Mouse (Mus musculus): ENCODE results near the gene Slamf8. TPM values are rescaled to one million over a fixed set of nuclear protein-coding genes. Genes with fewer than 3 reads are reported as not detected.

Slamf8 gene
- total and polyA plus RNA-seq, 2 experiments from 2014 or later, result 0.08 TPM; not detected in 1

DNA sequence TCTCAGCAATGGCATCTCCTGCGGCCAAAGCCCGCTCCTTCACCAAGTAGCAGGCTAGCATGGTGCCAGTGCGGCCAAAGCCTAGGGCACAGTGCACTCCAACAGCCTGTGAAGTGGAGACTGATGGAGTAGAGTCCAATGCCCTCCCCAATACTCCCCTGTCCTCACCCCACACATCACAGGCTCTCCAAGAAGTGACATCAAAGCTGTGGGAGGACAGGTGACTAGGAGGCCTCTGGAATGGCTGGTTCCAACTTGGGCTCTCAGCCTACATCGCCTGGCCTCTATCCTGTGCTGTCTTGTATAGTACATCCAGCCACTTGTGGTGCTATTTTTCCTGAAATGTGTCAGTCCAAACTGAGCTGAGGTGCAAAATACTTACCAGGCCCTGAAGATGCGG is 41.4 kb upstream of the Slamf8 start:
- DNase-seq (no peak), ATAC-seq (no peak)
- Histone ChIP-seq H3K9me3 (ENCODE audit: low read length) (no peaks in the 10 kb centered on the region), H3K27ac (ENCODE audit: low read depth, low read length) (no peak overlapping the region), H3K36me3 (ENCODE audit: insufficient read depth) (no peaks in the 10 kb centered on the region), H3K4me3 (ENCODE audit: low read depth, low read length) (no peak overlapping the region), H3K4me1 (ENCODE audit: insufficient read depth) (no peaks in the 10 kb centered on the region), H3K9ac (no peak overlapping the region), H3K4me2 (ENCODE audit: low read depth) (no peak overlapping the region), H3K27me3 (ENCODE audit: insufficient read depth, low read length) (no peaks in the 10 kb centered on the region)
- no peak for TF ChIP-seq CTCF (IDR thresholded peaks at IDR 0.05; ENCODE audit: low read depth)
- WGBS, result 87% methylated on average over 5 of the region's 5 CpGs

DNA sequence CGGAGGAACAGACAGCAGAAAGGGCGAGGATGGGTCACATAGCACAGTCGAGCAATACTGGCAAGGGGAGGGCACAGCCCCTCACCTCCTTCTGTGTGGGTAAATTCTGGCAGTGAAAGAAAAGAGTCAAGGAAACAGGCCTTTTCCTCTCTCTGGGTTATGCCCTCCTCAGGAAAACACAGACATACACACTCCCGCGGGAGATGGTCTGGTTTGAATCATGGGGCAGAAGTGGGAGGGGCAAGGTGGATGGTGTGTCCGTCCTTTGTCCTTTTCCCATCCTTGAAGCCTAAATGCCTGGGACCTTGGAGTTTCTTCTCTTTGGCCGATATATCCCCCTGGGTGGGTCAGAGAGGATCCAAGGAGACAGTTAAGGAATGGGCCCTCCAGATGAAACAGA is 39.5 kb upstream of the Slamf8 start:
- no peaks in the 10 kb centered on the region for H3K9me3 ChIP-seq (ENCODE audit: low read length)
- H3K9ac ChIP-seq, result no peak overlapping the region
- H3K27ac ChIP-seq (ENCODE audit: low read depth, low read length), result no peak overlapping the region
- DNase-seq (no peak), ATAC-seq (no peak)
- H3K27me3 ChIP-seq (ENCODE audit: insufficient read depth, low read length), result no peaks in the 10 kb centered on the region
- no peak overlapping the region for H3K4me3 ChIP-seq (ENCODE audit: low read depth, low read length)
- no peak for TF ChIP-seq CTCF (IDR thresholded peaks at IDR 0.05; ENCODE audit: low read depth)
- 80% methylated on average over 7 of the region's 7 CpGs for WGBS
- H3K36me3 ChIP-seq (ENCODE audit: insufficient read depth), result no peaks in the 10 kb centered on the region
- no peaks in the 10 kb centered on the region for H3K4me1 ChIP-seq (ENCODE audit: insufficient read depth)
- H3K4me2 ChIP-seq (ENCODE audit: low read depth), result no peak overlapping the region

DNA sequence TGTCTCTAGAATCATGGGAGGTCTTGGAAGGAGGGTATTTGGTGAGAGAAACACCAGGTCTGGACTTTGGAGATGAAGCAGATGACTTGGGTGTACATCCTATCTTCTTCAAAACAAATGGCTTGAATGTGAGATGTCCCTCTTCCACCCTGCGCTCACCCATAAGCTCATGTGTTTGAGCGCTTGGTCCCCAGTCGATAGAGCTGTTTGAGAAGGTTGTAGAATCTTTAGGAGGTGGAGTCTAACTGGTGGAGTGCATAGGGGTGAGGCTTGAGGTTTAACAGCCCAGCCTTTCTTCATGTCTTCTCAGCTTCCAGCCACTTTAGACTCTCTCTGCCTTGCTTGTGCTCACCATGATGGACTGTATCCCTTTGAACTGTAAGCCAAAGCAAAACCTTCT is 35.9 kb upstream of the Slamf8 start:
- no peak overlapping the region for H3K27ac ChIP-seq (ENCODE audit: low read depth, low read length)
- H3K9ac ChIP-seq, result no peak overlapping the region
- no peak for ATAC-seq
- no peak for DNase-seq
- H3K4me2 ChIP-seq (ENCODE audit: low read depth), result no peak overlapping the region
- no peak overlapping the region for H3K4me3 ChIP-seq (ENCODE audit: low read depth, low read length)
- no peaks in the 10 kb centered on the region for H3K9me3 ChIP-seq (ENCODE audit: low read length)
- WGBS, result 96% methylated on average over 3 of the region's 3 CpGs
- H3K4me1 ChIP-seq (ENCODE audit: insufficient read depth), result no peaks in the 10 kb centered on the region
- H3K27me3 ChIP-seq (ENCODE audit: insufficient read depth, low read length), result no peaks in the 10 kb centered on the region
- no peak for TF ChIP-seq CTCF (IDR thresholded peaks at IDR 0.05; ENCODE audit: low read depth)
- H3K36me3 ChIP-seq (ENCODE audit: insufficient read depth), result no peaks in the 10 kb centered on the region

DNA sequence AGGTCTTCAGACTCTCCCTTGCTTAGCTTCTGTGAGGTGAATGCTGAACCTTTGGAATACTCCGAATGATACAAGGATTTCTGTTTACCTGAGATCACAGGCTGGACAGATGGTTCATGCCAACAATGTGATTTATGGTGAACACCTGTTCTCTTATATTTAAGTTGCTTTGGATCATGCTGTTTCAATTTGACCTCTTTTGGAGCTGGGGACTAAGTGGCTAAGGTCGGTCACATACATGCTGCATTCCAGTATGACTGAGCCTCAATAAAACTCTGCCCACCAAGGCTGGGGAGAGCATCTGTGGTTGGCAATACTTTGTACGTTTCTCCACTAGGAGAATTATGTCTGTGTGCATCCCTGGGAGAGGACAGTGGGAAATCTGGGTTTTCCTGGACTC is 33.7 kb upstream of the Slamf8 start:
- no peak overlapping the region for H3K27ac ChIP-seq (ENCODE audit: low read depth, low read length)
- DNase-seq (no peak), ATAC-seq (no peak)
- H3K4me1 ChIP-seq (ENCODE audit: insufficient read depth), result no peaks in the 10 kb centered on the region
- TF ChIP-seq CTCF (IDR thresholded peaks at IDR 0.05; ENCODE audit: low read depth), result no peak
- no peaks in the 10 kb centered on the region for H3K36me3 ChIP-seq (ENCODE audit: insufficient read depth)
- H3K4me2 ChIP-seq (ENCODE audit: low read depth), result no peak overlapping the region
- no peak overlapping the region for H3K4me3 ChIP-seq (ENCODE audit: low read depth, low read length)
- H3K9me3 ChIP-seq (ENCODE audit: low read length), result no peaks in the 10 kb centered on the region
- no peak overlapping the region for H3K9ac ChIP-seq
- 84% methylated on average over 3 of the region's 3 CpGs for WGBS
- no peaks in the 10 kb centered on the region for H3K27me3 ChIP-seq (ENCODE audit: insufficient read depth, low read length)

DNA sequence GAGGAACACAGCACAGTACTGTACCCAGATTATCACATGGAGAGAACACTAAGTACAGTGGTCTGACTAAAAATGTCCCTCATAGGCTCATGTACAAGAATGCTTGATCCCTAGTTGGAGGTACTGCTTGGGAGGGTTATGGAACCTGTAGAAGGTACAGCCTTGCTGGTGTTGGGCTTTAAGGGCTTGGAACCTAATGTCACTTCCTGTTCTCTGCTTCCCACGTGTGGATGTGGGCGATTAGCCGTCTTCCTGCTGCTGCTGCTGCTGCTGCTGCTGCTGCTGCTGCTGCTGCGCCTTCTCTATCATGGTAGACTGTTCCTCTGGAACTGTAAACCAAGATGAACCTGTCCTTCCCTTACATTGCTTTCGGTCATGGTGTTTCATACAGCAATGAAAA is 33.2 kb upstream of the Slamf8 start:
- H3K27ac ChIP-seq (ENCODE audit: low read depth, low read length), result no peak overlapping the region
- DNase-seq, result no peak
- no peak overlapping the region for H3K9ac ChIP-seq
- no peaks in the 10 kb centered on the region for H3K4me1 ChIP-seq (ENCODE audit: insufficient read depth)
- H3K4me3 ChIP-seq (ENCODE audit: low read depth, low read length), result no peak overlapping the region
- WGBS, result 84% methylated on average over 5 of the region's 5 CpGs
- no peaks in the 10 kb centered on the region for H3K36me3 ChIP-seq (ENCODE audit: insufficient read depth)
- no peaks in the 10 kb centered on the region for H3K27me3 ChIP-seq (ENCODE audit: insufficient read depth, low read length)
- TF ChIP-seq CTCF (IDR thresholded peaks at IDR 0.05; ENCODE audit: low read depth), result no peak
- no peak for ATAC-seq
- H3K9me3 ChIP-seq (ENCODE audit: low read length), result no peaks in the 10 kb centered on the region
- no peak overlapping the region for H3K4me2 ChIP-seq (ENCODE audit: low read depth)

DNA sequence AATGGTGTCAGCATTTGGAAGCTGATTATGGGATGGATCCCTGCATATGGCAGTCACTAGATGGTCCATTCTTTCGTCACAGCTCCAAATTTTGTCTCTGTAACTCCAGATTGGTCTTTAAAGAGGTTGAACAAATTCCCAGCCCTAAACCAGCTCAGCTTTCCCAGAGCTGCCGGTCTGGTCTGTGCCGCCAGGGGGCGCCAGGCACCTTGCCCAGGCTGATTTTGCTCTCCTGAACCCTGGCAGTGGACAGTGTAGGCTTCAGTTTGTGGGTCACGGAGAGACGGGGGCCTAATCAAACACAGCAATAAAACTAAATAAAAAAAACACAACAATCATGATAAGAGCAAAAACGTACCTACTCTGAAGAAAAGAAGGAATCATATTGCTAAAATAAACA is 28.9 kb upstream of the Slamf8 start:
- no peak overlapping the region for H3K4me3 ChIP-seq (ENCODE audit: low read depth, low read length)
- no peak for ATAC-seq

DNA sequence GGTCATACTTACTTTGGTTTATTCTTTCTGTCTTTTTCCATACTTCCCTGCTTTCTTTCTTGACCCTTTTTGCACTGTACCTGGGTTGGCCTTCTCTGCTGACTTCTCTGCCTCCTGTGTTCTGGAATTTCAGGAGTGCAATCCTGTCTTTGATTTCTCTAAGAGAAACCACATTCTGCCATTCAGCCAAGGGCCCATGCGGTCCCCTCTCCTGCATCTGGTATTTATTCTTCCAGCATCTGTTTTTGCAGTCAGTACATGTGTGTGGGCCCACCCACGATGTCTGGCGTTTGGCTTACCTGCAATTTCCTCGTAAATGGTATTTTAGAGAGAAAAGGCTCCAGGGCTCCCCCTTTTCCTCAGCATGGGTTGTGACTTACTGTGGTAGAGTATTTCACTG is 27.8 kb upstream of the Slamf8 start:
- H3K4me1 ChIP-seq (ENCODE audit: insufficient read depth), result 0 out of 2 replicates have a peak, but pooled peaks cover 5% of the 10 kb centered on the region
- ATAC-seq (no peak), DNase-seq (no peak)
- H3K4me3 ChIP-seq (ENCODE audit: low read depth, low read length), result no peak overlapping the region
- no peak for TF ChIP-seq CTCF (IDR thresholded peaks at IDR 0.05; ENCODE audit: low read depth)
- H3K27ac ChIP-seq (ENCODE audit: low read depth, low read length), result no peak overlapping the region
- 76% methylated on average over 4 of the region's 4 CpGs for WGBS
- H3K4me2 ChIP-seq (ENCODE audit: low read depth), result no peak overlapping the region
- H3K9ac ChIP-seq, result no peak overlapping the region
- no peaks in the 10 kb centered on the region for H3K9me3 ChIP-seq (ENCODE audit: low read length)
- no peaks in the 10 kb centered on the region for H3K36me3 ChIP-seq (ENCODE audit: insufficient read depth)
- no peaks in the 10 kb centered on the region for H3K27me3 ChIP-seq (ENCODE audit: insufficient read depth, low read length)

More for the DNA sequence above, 28.9 kb upstream of the Slamf8 start:
- Histone ChIP-seq H3K4me1 (ENCODE audit: insufficient read depth) (0 out of 2 replicates have a peak, but pooled peaks cover 5% of the 10 kb centered on the region), H3K27ac (ENCODE audit: low read depth, low read length) (no peak overlapping the region), H3K36me3 (ENCODE audit: insufficient read depth) (no peaks in the 10 kb centered on the region), H3K27me3 (ENCODE audit: insufficient read depth, low read length) (no peaks in the 10 kb centered on the region), H3K9me3 (ENCODE audit: low read length) (no peaks in the 10 kb centered on the region), H3K9ac (no peak overlapping the region), H3K4me2 (ENCODE audit: low read depth) (no peak overlapping the region)
- 23% methylated on average over 7 of the region's 7 CpGs for WGBS
- no peak for DNase-seq
- peak; percentile 75 for TF ChIP-seq CTCF (IDR thresholded peaks at IDR 0.05; ENCODE audit: low read depth)

All from forebrain, postnatal 0 days (tissue).